Mouse (Mus musculus): ENCODE results near the gene Stox1.

Stox1 gene

GRCm38 (mm10) chr10:62664963-62665590 lies 60.9 kb downstream of the Stox1 start:
- DNase-seq = peak; percentile 70 to 75

- no peak for DNase-seq
Measured at GRCm38 (mm10) chr10:62664171-62664570, 61.8 kb downstream of the Stox1 start.

- no peak for DNase-seq
Measured at GRCm38 (mm10) chr10:62656711-62657110, 69.2 kb downstream of the Stox1 start.

- no peak for DNase-seq
Measured at GRCm38 (mm10) chr10:62651961-62652360, 74.0 kb downstream of the Stox1 start.

- DNase-seq = peak; percentile 99
Measured at GRCm38 (mm10) chr10:62650881-62651810, 74.8 kb downstream of the Stox1 start, which contains the start of gene Ddx50. Gene Ddx50 (minus strand): TSS chr10:62651218.

- no peak for DNase-seq
Measured at GRCm38 (mm10) chr10:62650358-62650782, 75.6 kb downstream of the Stox1 start.
